Mouse (Mus musculus): ENCODE measurements at regions not wholly inside any gene's neighbourhood (a gene's known extent, or its start where the extent isn't known, plus 50 kb on each side); places are given as distances from the start of the nearest gene placed in this dataset.

- DNase-seq (ENCODE audit: low spot score): no peak
Observed at GRCm38 (mm10) chr2:178927038-178927660, 496.8 kb downstream of the Cdh26 start.

DNA sequence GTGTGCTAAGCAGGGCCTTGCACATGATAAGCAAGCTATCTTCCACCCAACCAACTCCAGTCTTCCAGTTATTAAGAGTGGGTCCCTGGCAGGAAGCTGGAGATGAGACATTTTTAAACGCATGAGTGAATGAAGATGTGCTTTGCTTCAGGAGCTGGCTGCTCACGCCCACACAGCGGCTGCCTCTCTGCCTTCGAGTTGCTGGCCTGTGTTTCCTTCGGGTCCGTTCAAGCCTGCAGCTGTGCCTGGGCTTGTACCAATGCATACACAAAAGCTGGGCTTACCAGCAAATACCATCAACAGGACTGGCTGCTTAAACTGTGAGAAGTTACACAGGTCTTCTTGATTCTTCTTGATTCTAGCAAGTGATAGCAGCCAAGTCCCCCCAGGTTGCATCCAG lies 498.7 kb downstream of the Cdh26 start:
- no peak for DNase-seq (ENCODE audit: low spot score)

DNA sequence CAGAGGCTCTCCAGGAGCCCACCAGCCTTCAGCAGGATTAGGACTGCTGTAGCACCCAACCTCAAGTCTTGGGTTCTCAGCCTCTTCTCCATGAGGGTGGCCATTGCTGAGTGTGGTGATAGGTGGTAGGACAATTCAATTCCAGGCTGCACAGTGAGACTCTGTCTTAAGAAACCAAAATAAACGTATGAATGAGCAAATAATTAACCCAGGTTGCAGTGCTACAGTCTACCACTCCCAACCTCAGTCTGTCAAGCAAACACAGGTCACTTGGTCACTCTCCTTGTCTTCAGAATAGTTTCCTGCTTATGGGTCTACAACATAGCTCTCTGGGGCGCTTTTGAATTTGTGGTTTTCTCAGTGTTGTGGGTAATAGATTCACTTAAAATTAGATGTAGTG lies 499.8 kb downstream of the Cdh26 start:
- DNase-seq (ENCODE audit: low spot score): no peak

DNA sequence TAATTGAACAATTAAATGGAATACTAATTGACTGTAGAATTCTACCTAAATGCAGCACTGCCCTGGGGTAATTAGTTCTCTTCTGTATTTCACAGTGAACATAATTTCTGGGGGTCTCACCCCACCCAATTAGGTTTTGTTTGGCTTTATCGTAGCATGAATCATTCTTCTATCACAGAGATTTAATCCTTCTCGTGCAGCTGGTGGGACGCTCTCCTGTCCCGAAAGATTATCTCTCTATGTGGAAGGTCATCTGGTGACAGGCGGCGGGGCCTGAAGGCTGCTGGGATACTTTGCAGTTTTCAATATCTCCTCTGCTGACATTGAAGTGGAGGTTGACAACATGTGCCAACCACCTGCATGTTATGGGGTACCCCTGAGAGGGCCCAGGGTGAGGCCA lies 493.8 kb upstream of the Cdh4 start:
- no peak for DNase-seq (ENCODE audit: low spot score)

DNA sequence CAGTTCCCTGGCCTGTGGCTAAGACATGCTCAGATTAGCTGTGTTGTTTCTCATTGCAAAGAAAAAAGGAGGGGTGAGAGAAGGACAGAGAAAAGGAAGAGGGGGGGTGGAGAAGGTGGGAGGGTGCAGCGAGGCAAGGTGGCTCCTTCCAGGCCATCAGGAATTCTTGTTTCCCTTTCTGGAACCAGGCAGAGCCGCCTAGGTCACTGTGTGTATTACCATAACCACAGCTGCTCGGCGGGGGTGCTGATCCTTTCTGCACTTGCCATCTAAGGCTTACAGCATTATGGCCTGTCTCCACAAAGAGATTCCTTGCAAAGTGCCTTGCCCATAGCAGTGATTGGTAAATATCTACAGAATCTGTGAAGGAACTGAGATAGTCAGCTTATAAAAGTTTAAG lies 493.1 kb upstream of the Cdh4 start:
- no peak for DNase-seq (ENCODE audit: low spot score)

GRCm38 (mm10) chr2:178950304-178950703 lies 491.9 kb upstream of the Cdh4 start:
- no peak for DNase-seq (ENCODE audit: low spot score)

GRCm38 (mm10) chr2:178954420-178955067 lies 487.7 kb upstream of the Cdh4 start:
- DNase-seq (ENCODE audit: low spot score): no peak

- no peak for DNase-seq (ENCODE audit: low spot score)
Observed at GRCm38 (mm10) chr2:178958829-178959228, 483.4 kb upstream of the Cdh4 start.

- DNase-seq (ENCODE audit: low spot score): no peak
Observed at GRCm38 (mm10) chr2:178959603-178960002, 482.6 kb upstream of the Cdh4 start.

DNA sequence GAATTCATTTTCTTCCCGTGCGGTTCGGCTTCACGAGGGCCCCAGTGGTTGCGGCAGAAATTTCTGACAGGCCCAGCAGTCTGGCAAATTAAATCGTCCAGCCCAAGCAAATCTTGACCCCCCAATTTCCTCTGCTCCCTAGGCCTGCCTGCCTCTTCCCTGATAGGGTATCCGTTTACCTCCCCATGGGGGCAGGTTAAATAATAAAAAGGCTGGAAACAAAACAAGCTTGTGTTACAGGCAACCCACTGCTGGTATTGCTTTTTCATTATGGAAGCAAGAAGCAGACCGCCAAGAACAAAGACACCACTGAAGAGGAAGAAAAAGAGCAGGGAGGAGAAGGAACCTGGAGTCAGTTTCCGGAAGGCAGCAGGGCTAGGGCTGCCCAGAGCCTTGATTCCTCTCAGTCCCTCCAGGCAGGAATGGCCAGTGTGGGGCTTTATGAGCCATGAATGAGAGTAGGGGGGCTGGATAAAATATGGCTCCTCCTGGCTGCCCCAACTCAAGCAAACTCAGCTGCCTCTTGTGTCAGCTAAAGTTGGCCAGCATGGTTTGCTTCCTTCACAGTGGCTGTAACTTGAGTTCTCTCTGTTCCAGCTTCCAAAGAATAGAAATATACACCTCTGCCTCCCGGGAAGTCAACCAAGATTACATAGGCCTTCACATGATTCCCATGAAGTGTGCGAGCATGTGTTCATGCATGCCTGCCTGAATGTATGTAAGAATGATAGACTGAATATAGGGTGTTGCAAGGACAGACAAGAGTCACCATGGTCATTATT lies 474.5 kb upstream of the Cdh4 start:
- DNase-seq (ENCODE audit: low spot score): no peak

GRCm38 (mm10) chr2:178969732-178970131 lies 472.5 kb upstream of the Cdh4 start:
- DNase-seq (ENCODE audit: low spot score): no peak

DNA sequence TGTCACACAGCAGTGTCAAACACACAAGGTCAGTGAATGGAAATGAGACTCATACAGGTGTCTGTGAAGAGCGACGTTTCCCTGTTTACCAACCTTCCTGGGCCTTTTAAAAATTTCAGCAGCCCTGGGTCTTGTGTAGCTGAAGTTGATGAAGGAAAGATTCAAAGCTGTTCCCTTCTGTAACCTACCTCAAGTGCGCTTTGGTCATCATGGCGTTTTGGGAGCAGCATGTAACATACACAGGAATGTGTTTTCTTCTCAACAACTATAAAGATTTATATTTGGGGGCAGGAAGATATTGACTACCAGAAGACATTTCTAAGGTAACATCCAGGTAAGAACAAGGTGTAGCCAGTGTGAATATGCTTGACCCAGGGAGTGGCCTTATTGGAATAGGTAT lies 466.9 kb upstream of the Cdh4 start:
- DNase-seq (ENCODE audit: low spot score): no peak

DNA sequence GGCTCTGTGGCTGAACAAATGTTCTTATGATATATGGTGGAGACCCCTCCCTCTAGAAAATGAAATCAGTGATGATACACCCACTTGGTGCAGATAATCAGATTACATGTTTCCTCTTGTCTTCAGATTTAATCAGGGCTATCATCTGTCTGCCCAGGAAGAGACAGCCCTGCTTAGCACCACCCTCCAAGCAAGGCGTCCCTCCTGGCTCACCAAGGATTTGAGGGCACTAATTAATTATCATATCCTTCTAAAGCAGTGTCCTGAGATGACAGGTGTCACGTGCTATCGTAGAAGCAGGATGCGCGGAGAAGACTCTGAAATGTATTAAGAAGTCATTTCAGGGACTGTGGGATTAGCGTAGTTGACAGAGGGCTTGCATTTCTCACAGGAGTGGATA lies 466.2 kb upstream of the Cdh4 start:
- DNase-seq (ENCODE audit: low spot score): no peak

DNA sequence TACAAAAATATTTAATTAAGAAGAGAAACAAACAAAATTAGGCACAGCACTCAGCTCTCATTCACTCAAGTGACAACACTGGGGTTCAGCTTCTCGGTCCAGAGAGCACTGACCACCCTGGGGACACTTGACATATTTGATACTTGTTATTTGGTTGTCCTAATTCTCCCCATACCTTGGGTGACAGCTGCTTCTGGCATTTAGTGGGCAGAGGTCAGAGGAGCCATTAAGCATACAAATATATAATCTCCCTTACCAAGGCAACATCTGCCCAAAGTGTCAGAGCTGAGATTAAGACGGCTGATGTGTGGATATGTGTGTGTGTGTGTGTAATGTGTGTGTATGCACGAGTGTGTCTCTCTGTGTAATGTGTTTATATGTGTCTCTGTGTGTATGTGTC lies 465.7 kb upstream of the Cdh4 start:
- DNase-seq (ENCODE audit: low spot score): no peak

DNA sequence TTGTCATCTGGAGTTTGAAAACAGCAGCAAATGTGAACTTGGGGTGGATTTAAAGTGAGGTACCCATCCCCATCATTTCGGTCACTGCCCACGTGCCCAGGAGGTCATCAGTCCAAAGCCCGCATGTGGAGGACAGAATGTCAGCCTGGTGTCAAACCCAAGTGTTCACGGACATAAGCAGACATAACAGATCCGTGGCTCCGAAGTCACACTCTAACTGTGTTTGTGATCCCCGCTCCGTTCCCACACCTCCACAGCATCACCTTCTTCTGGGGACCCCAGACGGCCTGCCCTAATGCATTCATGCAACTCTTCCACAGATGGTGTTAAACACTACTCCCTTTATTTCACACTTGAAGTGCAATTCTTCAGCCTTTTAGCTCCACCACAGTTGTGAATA lies 462.8 kb upstream of the Cdh4 start:
- DNase-seq (ENCODE audit: low spot score): no peak

DNA sequence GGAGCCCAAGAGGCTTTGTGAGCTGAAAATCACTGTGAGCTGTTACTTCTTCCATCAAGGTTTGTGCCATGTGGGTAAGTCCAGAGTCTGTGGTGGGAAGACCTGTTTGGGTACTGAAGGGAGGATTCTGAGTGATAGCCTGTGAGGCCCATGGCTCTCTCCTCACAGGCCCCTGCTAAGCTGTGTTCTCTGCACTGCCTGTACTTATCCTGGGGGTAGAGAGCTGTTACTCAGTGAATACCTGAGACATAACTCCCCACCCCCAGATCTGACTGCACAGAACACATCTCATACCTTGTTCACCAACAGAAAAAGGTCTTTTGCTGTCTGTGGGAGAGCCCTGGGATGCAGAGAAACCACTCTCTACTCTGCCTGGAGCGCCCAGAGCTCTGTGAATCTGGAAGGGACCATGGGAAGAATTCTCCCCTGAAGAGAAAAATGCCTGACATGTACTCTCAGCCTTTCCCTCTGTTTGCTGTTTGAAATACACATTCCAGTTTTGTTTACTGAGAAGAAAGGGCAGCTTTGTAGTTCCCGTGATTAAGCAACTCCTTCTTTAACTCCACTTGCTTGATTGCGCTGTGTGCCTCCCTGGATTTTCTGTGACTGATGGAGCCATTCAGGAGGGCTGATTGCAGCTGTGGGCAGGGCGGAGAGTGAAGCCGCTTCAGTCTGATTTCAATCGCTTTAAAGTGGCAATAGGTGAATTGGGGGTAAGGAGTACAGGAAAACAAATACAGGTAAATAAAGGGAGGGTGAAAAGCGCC lies 460.3 kb upstream of the Cdh4 start:
- DNase-seq (ENCODE audit: low spot score): no peak

DNA sequence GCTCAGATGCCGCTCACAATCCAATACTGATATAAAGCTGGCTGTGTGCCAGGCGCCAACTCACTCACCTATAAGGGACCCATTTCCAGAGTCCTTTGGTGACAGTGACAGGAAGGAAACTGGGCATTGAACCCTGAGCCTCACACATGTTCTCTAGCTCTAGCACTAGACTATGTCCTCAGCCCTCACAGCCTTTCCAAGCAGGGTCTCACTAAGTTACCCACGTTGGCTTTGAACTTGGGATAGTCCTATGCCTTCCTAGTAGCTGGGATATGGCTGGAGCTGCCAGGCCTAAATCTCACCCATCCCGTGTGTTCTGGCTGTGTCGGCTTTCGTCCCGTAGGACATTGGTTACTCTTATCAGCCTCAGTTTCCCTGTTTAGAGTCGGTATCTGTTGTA lies 458.4 kb upstream of the Cdh4 start:
- DNase-seq (ENCODE audit: low spot score): no peak

DNA sequence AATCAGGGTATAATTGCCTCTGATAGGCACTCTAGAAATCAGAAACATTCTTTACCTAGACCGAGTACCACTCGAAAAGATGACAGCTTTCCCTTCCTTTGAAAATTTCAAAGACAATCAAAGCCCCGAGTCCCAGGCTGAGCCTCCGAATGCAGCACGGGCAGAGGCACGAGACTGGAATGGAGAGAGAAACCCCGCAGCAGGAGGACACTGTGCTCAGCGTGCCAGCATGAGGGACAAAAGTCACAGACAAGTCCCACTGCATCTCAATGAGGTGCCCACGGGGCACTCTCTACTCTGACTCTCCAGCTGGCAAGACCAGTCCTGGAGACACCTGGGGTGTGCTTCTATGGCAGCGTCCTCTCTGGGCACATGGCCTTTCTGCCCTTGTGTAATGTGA lies 454.3 kb upstream of the Cdh4 start:
- no peak for DNase-seq (ENCODE audit: low spot score)

DNA sequence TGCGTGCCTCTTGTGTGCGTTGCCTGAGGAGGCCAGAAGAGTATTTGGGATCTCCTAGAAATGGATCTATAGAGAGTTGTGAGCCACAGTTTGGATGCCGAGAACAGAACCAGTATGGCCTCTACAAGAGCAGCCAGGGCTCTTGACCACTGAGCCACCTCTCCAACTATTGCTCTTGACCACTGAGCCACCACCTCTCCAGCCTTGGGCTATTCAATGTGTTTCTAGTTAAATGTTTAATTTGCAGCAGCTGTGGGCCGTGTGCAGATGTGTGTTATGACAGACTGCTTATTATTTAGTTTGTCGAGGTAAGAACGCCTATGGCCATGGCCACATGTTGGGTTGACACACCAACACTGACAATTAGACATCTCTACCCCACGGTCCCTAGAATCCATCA lies 452.9 kb upstream of the Cdh4 start:
- no peak for DNase-seq (ENCODE audit: low spot score)

DNA sequence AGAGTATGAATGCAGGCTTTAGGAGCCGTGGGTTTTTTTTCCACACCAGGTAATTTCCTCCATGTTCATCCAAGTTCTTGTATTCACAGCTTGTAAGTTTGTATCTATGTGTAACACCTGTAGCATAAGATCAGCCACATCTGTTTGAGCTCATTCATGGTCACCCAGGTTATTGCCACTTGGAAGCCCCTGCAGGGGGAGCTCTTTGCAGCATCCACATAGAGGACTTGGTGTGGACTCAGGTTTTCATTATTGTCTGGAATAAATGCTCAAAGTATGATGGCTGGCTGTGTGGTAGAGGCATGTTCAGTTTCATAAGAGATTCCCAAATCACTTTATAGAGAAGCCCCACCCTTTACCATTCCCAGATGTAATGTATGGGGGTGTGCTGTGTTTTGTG lies 452.4 kb upstream of the Cdh4 start:
- DNase-seq (ENCODE audit: low spot score): no peak

- no peak for DNase-seq (ENCODE audit: low spot score)
Observed at GRCm38 (mm10) chr2:178990959-178991358, 451.3 kb upstream of the Cdh4 start.

GRCm38 (mm10) chr2:178992334-178993116 lies 449.7 kb upstream of the Cdh4 start:
- DNase-seq (ENCODE audit: low spot score): no peak
